14 mouse cellular contexts compared by ENCODE assay signal in genomic region chr16:8188505-8188904, GRCm38 (mm10).
DNase-seq lines count a peak whose midpoint lies in the region; ATAC-seq lines count a peak whose summit lies in the region.
"Had no signal": no experiment of that assay in that cellular context is flagged by ENCODE, and none has a peak within 500 bp of the region (broad histone marks: within the 10 kb centered on the region; RNA-seq: fewer than 3 reads in every experiment).

No protein-coding gene starts in this region.

- H3K4me2 ChIP-seq in kidney, embryonic 14.5 days (replicated peaks; ENCODE audit: low read depth, low read length), result no peak overlapping the region

- H3K36me3 ChIP-seq in kidney, embryonic 14.5 days (ENCODE audit: control insufficient read depth, insufficient read depth, low read length), result no peaks in the 10 kb centered on the region

- H3K27ac ChIP-seq in kidney, embryonic 14.5 days (ENCODE audit: low read depth, low read length), result no peak overlapping the region
- H3K27ac ChIP-seq: layer of hippocampus, adult 2 months had no signal

- peak; percentile 56 to 87 for DNase-seq in adrenal gland, adult (ENCODE audit: inconsistent age in 2 of 2, low spot score in 1 of 2)
- DNase-seq in adrenal gland, postnatal 25 days, result no peak
- peak; percentile 0 to 4 for DNase-seq in kidney, adult 8-10 months
- DNase-seq in testis, postnatal 14 days (ENCODE audit: low spot score), result peak; percentile 7
- DNase-seq in testis, postnatal 10 days (ENCODE audit: low spot score), result no peak
- DNase-seq in skeletal muscle tissue, adult 2 months (ENCODE audit: low read depth, low spot score), result peak; percentile 23
- DNase-seq in right cerebral cortex, postnatal 10 days (ENCODE audit: low spot score in 2 of 2), result no peak
- DNase-seq: cerebellum, adult 9-11 months; gastrocnemius, postnatal 36 days; liver, postnatal 0 days; thymus, adult 2 months had no signal

- no peak overlapping the region for H3K4me3 ChIP-seq in kidney, embryonic 14.5 days (ENCODE audit: low read length)
- H3K4me3 ChIP-seq: layer of hippocampus, adult 2 months had no signal

- H3K27me3 ChIP-seq in kidney, embryonic 14.5 days (ENCODE audit: control insufficient read depth, insufficient read depth, low read length), result no peaks in the 10 kb centered on the region

- no peak overlapping the region for H3K9ac ChIP-seq in kidney, embryonic 14.5 days (ENCODE audit: low read depth, low read length)
- H3K9ac ChIP-seq: liver, postnatal 0 days had no signal

- WGBS in kidney, embryonic 14.5 days, result 57% methylated on average over 4 of the region's 4 CpGs

- no peaks in the 10 kb centered on the region for H3K4me1 ChIP-seq in kidney, embryonic 14.5 days (ENCODE audit: control insufficient read depth, insufficient read depth, low read length)

- no peak; the same call in 1 of the 2 replicates for ATAC-seq in kidney, embryonic 14.5 days (ENCODE audit: low FRiP score, low TSS enrichment)
- ATAC-seq: inflammation-experienced regulatory T-cells, adult 6 months; liver, postnatal 0 days had no signal

- H3K9me3 ChIP-seq in kidney, embryonic 14.5 days (ENCODE audit: control insufficient read depth, low read length), result no peaks in the 10 kb centered on the region

Comparison
In these comparisons a context has a peak if more than half of its experiments do, and no peak if none do; other contexts are left out.
1. DNase-seq: peak in adrenal gland, adult (2 of 2), kidney, adult 8-10 months (2 of 2), testis, postnatal 14 days (single experiment) and skeletal muscle tissue, adult 2 months (single experiment); none in adrenal gland, postnatal 25 days (single experiment), testis, postnatal 10 days (single experiment) and right cerebral cortex, postnatal 10 days (0 of 2).